Mouse (Mus musculus): ENCODE results near the gene Olfr1057.
"Not testable (repeated sequence)": the region's sequence is repeated elsewhere in the genome, so short reads cannot be mapped to it uniquely, and the experiment has no call there.

Gene Olfr1057

DNA sequence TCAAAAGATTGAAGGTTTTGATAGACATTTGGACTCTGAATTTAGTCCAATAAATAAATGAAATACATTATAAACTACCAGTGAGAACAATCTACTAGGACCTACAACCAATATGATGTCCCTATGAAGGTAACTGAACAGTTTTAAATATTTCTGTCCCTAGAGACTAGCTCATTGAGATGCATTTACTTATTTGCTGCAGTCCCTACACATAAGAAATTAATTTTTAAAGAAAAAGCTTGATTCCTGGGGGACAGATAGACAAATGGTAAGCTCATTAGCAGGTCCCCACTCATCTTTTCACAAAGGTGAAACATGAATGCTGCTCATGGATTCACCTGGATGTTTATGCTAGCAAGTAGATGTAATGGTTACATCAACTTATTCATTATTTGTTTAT, at the start of gene Olfr1057:
Olfr1057 (minus strand) TSS at position 101 of the 400 bp plus-strand sequence.
- DNase-seq (ENCODE audit: low read depth), result no peak

DNA sequence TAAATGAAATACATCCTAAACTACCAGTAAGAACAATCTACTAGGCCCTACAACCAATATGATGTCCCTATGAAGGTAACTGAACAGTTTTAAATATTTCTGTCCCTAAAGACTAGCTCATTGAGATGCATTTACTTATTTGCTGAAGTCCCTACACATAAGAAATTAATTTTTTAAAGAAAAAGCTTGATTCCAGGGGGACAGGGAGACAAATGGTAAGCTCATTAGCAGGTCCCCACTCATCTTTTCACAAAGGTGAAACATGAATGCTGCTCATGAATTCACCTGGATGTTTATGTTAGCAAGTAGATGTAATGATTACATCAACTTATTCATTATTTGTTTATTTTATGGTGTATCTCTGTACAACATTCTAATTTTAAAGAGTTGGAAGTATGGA, 48.5 kb upstream of the Olfr1057 start, which contains the start of gene Olfr1062:
Olfr1062 (minus strand) TSS at position 101 of the 400 bp plus-strand sequence.
- not testable (repeated sequence) for DNase-seq (ENCODE audit: low read depth)

DNA sequence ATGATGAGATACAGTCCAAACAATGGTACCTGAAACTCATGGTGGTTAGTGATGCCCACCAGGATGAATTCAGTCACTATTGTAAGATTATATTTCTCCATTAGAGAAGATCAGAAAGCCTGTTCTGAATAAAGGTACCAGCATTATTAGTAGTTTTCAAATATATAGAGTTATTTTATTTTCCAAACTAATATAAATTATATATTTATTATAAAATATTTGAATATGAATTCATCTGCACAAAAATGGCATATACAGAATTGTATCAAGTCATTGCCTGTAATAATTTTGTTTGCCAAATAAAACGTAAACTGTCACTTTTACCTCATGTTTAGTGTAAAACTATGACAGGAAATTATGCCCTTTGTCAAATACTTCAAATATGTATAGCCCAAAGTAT, 35.8 kb upstream of the Olfr1057 start, which contains the start of gene Olfr1061:
Olfr1061 (minus strand) TSS at position 101 of the 400 bp plus-strand sequence.
- DNase-seq (ENCODE audit: low read depth), result no peak

DNA sequence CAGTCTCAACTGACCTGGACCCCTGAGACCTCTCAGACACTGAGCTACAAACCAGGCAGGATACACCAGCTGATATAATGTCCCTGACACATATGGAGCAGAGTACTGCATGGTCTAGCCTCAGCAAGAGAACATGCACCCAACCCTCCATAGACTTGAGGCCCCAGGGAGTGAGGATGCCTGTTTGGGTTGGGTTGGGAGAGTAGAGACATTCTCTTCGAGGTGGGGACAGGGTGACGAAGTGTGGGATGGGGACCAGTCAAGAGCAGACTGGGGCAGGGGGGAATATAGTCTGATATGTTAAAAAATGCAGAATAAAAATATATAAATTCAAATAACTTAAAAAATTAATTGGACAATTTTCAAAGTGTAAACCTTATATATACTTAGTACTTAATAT, 16.9 kb upstream of the Olfr1057 start:
- DNase-seq (ENCODE audit: low read depth), result no peak

DNA sequence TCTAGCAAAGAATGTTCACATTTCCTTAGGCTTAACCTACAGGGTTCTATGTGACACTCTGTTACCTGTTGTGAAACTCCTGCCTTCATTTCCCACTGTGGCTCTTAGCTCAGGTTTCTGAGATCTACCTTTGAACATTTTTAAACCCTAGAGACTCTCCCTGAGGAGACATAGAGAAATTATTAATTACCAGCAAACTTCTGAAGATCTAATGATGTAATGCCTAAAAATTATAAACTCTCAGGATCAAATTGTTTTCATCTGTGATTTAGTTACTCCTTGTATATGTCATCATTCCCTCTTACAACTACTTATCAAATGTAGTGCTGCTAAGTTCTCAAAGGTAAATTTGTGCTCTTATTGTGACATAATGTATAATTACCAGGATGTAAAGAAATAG, 10.3 kb upstream of the Olfr1057 start, which contains the start of gene Olfr1058:
Olfr1058 (minus strand) TSS at position 101 of the 400 bp plus-strand sequence.
- DNase-seq (ENCODE audit: low read depth), result not testable (repeated sequence)

DNA sequence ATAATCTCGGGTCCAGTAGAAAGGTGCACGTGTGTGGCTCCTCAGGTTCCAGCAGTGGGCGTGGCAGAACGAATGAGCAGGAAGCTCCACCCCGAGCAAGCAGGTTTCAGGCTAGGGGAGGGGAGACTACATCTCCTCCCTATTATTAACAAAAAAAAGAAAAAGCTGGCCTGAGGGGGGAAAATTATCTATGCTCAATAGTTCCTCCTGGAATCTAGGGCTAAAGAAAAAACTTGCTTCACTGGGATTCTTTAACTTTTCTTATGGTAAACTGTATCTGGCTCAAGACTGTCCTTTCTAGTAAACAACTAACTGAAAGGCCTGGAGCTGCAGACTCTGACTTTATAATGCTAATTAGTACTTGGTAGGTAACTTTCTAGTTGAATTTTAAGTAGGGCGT, 11.9 kb downstream of the Olfr1057 start:
- not testable (repeated sequence) for DNase-seq (ENCODE audit: low read depth)

DNA sequence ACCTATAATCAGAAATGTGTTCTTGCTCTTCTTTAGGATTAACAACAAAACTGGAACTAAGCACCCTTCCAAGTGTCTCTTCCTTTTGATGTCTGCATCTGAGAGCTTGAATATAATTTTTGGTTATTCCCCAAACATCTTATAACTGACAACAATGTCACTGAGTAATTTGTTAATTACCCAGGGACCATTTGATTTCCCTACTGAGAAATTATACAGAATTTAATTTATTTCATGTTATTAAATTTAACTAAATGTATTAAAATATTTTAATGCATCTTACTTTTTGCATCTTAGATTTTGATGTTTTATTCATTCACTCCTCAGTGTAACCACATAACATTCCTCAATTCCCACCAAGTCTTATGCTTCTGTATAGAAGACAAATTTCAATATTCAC, 15.8 kb downstream of the Olfr1057 start, which contains the start of gene Olfr1056:
Olfr1056 (minus strand) TSS at position 101 of the 400 bp plus-strand sequence.
- DNase-seq (ENCODE audit: low read depth), result no peak

DNA sequence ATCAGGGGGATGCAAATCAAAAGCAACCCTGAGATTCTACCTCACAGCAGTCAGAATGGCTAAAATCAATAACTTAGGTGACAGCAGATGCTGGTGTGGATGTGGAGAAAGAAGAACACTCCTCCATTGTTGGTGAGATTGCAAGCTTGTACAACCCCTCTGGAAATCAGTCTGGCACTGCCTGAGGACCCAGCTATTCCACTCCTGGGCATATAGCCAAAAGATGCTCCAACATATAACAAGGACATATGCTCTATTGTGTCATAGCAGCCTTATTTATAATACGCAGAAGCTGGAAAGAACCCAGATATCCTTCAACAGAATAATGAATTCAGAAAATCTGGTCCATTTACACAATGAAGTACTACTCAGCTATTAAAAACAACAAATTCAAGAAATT, 26.4 kb downstream of the Olfr1057 start:
- not testable (repeated sequence) for DNase-seq (ENCODE audit: low read depth)

DNA sequence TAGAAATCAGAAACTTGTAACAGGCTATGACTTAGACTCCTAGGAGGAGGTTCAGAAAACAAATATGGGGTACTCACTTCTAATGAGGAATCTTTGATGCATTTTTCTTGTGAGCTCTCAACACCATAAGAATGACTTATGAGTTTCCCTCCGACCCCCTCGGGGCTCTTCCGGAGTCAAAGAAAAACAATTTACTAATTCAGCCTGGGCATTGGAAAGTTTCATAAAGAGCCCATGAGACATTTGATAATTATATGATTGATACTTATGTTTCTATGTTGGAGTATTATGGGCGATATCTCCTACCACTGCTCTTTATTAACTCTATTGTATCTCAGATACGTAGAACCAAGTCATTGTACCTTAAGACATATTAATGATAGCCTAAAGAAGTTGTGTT, 28.0 kb downstream of the Olfr1057 start, which contains the start of gene Olfr1055:
Olfr1055 (minus strand) TSS at position 101 of the 400 bp plus-strand sequence.
- no peak for DNase-seq (ENCODE audit: low read depth)

DNA sequence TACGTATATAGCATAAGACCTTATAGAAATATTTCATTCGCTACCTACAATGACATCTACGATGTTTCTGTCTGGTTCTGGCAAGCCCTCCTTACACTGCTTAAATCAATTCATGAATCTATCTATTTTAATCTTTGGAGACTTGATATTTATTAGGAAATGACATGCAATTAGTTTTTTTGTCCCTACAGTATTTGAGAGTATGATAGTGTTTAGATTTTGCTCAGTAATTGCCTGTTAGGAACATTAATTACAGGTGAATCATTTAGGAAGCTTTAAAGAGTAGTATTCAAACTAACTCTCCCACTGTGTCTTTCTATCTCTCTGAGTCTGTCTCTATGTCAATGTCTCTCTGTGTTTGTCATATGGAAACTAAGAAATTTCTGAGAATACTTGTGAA, 42.9 kb downstream of the Olfr1057 start, which contains the start of gene Olfr1054:
Olfr1054 (minus strand) TSS at position 101 of the 400 bp plus-strand sequence.
- no peak for DNase-seq (ENCODE audit: low read depth)
